Mouse (Mus musculus): ENCODE measurements around the gene Gm20431. TPM values are rescaled to one million over a fixed set of nuclear protein-coding genes. Genes with fewer than 3 reads are reported as not detected.

Gm20431 gene
- polyA plus RNA-seq, 1 experiment from 2014 or later, result 6.1 TPM

- H3K36me3 ChIP-seq (ENCODE audit: control insufficient read depth, insufficient read depth, low read length), result no peaks in the 10 kb centered on the region
- no peak overlapping the region for H3K9ac ChIP-seq (ENCODE audit: low read depth, low read length)
- H3K9me3 ChIP-seq (ENCODE audit: control insufficient read depth, low read length), result no peaks in the 10 kb centered on the region
- no peak overlapping the region for H3K4me2 ChIP-seq (replicated peaks; ENCODE audit: low read depth, low read length)
- no peak for ATAC-seq (ENCODE audit: low FRiP score, low TSS enrichment)
- 86% methylated on average over 6 of the region's 6 CpGs for WGBS
- H3K27me3 ChIP-seq (ENCODE audit: control insufficient read depth, insufficient read depth, low read length), result no peaks in the 10 kb centered on the region
- peaks cover 8% of the 10 kb centered on the region for H3K4me1 ChIP-seq (ENCODE audit: control insufficient read depth, insufficient read depth, low read length)
- H3K4me3 ChIP-seq (ENCODE audit: low read length), result no peak overlapping the region
- H3K27ac ChIP-seq (ENCODE audit: low read depth, low read length), result no peak overlapping the region
Observed at GRCm38 (mm10) chr2:167570815-167571214, 90.5 kb downstream of the Gm20431 start.

- no peak overlapping the region for H3K4me3 ChIP-seq (ENCODE audit: low read length)
- H3K4me2 ChIP-seq (replicated peaks; ENCODE audit: low read depth, low read length), result no peak overlapping the region
- peak overlapping the region; percentile 42; the same call in 1 of the 2 replicates for H3K27ac ChIP-seq (ENCODE audit: low read depth, low read length)
- no peaks in the 10 kb centered on the region for H3K27me3 ChIP-seq (ENCODE audit: control insufficient read depth, insufficient read depth, low read length)
- peaks cover 13% of the 10 kb centered on the region for H3K4me1 ChIP-seq (ENCODE audit: control insufficient read depth, insufficient read depth, low read length)
- no peak for ATAC-seq (ENCODE audit: low FRiP score, low TSS enrichment)
- WGBS, result 66% methylated on average over 13 of the region's 13 CpGs
- H3K36me3 ChIP-seq (ENCODE audit: control insufficient read depth, insufficient read depth, low read length), result no peaks in the 10 kb centered on the region
- H3K9ac ChIP-seq (ENCODE audit: low read depth, low read length), result no peak overlapping the region
- H3K9me3 ChIP-seq (ENCODE audit: control insufficient read depth, low read length), result no peaks in the 10 kb centered on the region
Observed at GRCm38 (mm10) chr2:167569934-167570651, 91.2 kb downstream of the Gm20431 start.

GRCm38 (mm10) chr2:167568112-167568511 is 93.2 kb downstream of the Gm20431 start:
- 72% methylated on average over 9 of the region's 9 CpGs for WGBS

GRCm38 (mm10) chr2:167565682-167566081 is 95.6 kb downstream of the Gm20431 start:
- H3K4me1 ChIP-seq (ENCODE audit: control insufficient read depth, insufficient read depth, low read length), result peaks cover 34% of the 10 kb centered on the region
- no peaks in the 10 kb centered on the region for H3K9me3 ChIP-seq (ENCODE audit: control insufficient read depth, low read length)
- 0 out of 2 replicates have a peak overlapping the region, but pooled peaks have one; percentile 11 for H3K4me3 ChIP-seq (ENCODE audit: low read length)
- H3K9ac ChIP-seq (ENCODE audit: low read depth, low read length), result peak overlapping the region; percentile 44
- no peaks in the 10 kb centered on the region for H3K36me3 ChIP-seq (ENCODE audit: control insufficient read depth, insufficient read depth, low read length)
- H3K27ac ChIP-seq (ENCODE audit: low read depth, low read length), result peak overlapping the region; percentile 84; the same call in 1 of the 2 replicates
- WGBS, result 8% methylated on average over 19 of the region's 19 CpGs
- peak; percentile 63 for ATAC-seq (ENCODE audit: low FRiP score, low TSS enrichment)
- H3K4me2 ChIP-seq (replicated peaks; ENCODE audit: low read depth, low read length), result peak overlapping the region; percentile 24; the same call in 1 of the 2 replicates
- no peaks in the 10 kb centered on the region for H3K27me3 ChIP-seq (ENCODE audit: control insufficient read depth, insufficient read depth, low read length)

More at GRCm38 (mm10) chr2:167568112-167568511, 93.2 kb downstream of the Gm20431 start:
- Histone ChIP-seq H3K9me3 (ENCODE audit: control insufficient read depth, low read length) (no peaks in the 10 kb centered on the region), H3K27ac (ENCODE audit: low read depth, low read length) (no peak overlapping the region), H3K9ac (ENCODE audit: low read depth, low read length) (no peak overlapping the region), H3K36me3 (ENCODE audit: control insufficient read depth, insufficient read depth, low read length) (no peaks in the 10 kb centered on the region), H3K4me2 (replicated peaks; ENCODE audit: low read depth, low read length) (no peak overlapping the region), H3K4me3 (ENCODE audit: low read length) (no peak overlapping the region), H3K27me3 (ENCODE audit: control insufficient read depth, insufficient read depth, low read length) (no peaks in the 10 kb centered on the region), H3K4me1 (ENCODE audit: control insufficient read depth, insufficient read depth, low read length) (peaks cover 28% of the 10 kb centered on the region)
- no peak for ATAC-seq (ENCODE audit: low FRiP score, low TSS enrichment)

- H3K27ac ChIP-seq (ENCODE audit: low read depth, low read length), result peak overlapping the region; percentile 84
- peak overlapping the region; percentile 24; the same call in 1 of the 2 replicates for H3K4me2 ChIP-seq (replicated peaks; ENCODE audit: low read depth, low read length)
- no peaks in the 10 kb centered on the region for H3K27me3 ChIP-seq (ENCODE audit: control insufficient read depth, insufficient read depth, low read length)
- no peaks in the 10 kb centered on the region for H3K36me3 ChIP-seq (ENCODE audit: control insufficient read depth, insufficient read depth, low read length)
- 0 out of 2 replicates have a peak, but pooled peaks have one; percentile 5 for ATAC-seq (ENCODE audit: low FRiP score, low TSS enrichment)
- H3K9ac ChIP-seq (ENCODE audit: low read depth, low read length), result peak overlapping the region; percentile 44
- WGBS, result 43% methylated on average over 3 of the region's 3 CpGs
- H3K9me3 ChIP-seq (ENCODE audit: control insufficient read depth, low read length), result no peaks in the 10 kb centered on the region
- peaks cover 31% of the 10 kb centered on the region for H3K4me1 ChIP-seq (ENCODE audit: control insufficient read depth, insufficient read depth, low read length)
- no peak overlapping the region for H3K4me3 ChIP-seq (ENCODE audit: low read length)
Observed at GRCm38 (mm10) chr2:167565312-167565656, 96.0 kb downstream of the Gm20431 start.

GRCm38 (mm10) chr2:167564551-167565311 is 96.6 kb downstream of the Gm20431 start:
- ATAC-seq (ENCODE audit: low FRiP score, low TSS enrichment), result no peak
- no peaks in the 10 kb centered on the region for H3K27me3 ChIP-seq (ENCODE audit: control insufficient read depth, insufficient read depth, low read length)
- H3K4me2 ChIP-seq (replicated peaks; ENCODE audit: low read depth, low read length), result no peak overlapping the region
- H3K27ac ChIP-seq (ENCODE audit: low read depth, low read length), result peak overlapping the region; percentile 84
- H3K4me1 ChIP-seq (ENCODE audit: control insufficient read depth, insufficient read depth, low read length), result peaks cover 29% of the 10 kb centered on the region
- H3K4me3 ChIP-seq (ENCODE audit: low read length), result no peak overlapping the region
- no peaks in the 10 kb centered on the region for H3K36me3 ChIP-seq (ENCODE audit: control insufficient read depth, insufficient read depth, low read length)
- H3K9ac ChIP-seq (ENCODE audit: low read depth, low read length), result no peak overlapping the region
- WGBS, result 59% methylated on average over 13 of the region's 13 CpGs
- H3K9me3 ChIP-seq (ENCODE audit: control insufficient read depth, low read length), result no peaks in the 10 kb centered on the region

- Histone ChIP-seq H3K4me1 (ENCODE audit: control insufficient read depth, insufficient read depth, low read length) (peaks cover 35% of the 10 kb centered on the region), H3K27me3 (ENCODE audit: control insufficient read depth, insufficient read depth, low read length) (no peaks in the 10 kb centered on the region), H3K36me3 (ENCODE audit: control insufficient read depth, insufficient read depth, low read length) (no peaks in the 10 kb centered on the region), H3K9me3 (ENCODE audit: control insufficient read depth, low read length) (no peaks in the 10 kb centered on the region), H3K9ac (ENCODE audit: low read depth, low read length) (no peak overlapping the region), H3K27ac (ENCODE audit: low read depth, low read length) (peak overlapping the region; percentile 42; the same call in 1 of the 2 replicates), H3K4me2 (replicated peaks; ENCODE audit: low read depth, low read length) (no peak overlapping the region), H3K4me3 (ENCODE audit: low read length) (no peak overlapping the region)
- peak; percentile 44; the same call in 1 of the 2 replicates for ATAC-seq (ENCODE audit: low FRiP score, low TSS enrichment)
- WGBS, result 22% methylated on average over 12 of the region's 12 CpGs
Observed at GRCm38 (mm10) chr2:167563703-167564102, 97.6 kb downstream of the Gm20431 start.

GRCm38 (mm10) chr2:167563035-167563434 is 98.3 kb downstream of the Gm20431 start:
- 72% methylated on average over 5 of the region's 5 CpGs for WGBS

GRCm38 (mm10) chr2:167562101-167562500 is 99.2 kb downstream of the Gm20431 start:
- H3K4me3 ChIP-seq (ENCODE audit: low read length), result no peak overlapping the region
- H3K9me3 ChIP-seq (ENCODE audit: control insufficient read depth, low read length), result no peaks in the 10 kb centered on the region
- H3K27ac ChIP-seq (ENCODE audit: low read depth, low read length), result no peak overlapping the region
- no peaks in the 10 kb centered on the region for H3K27me3 ChIP-seq (ENCODE audit: control insufficient read depth, insufficient read depth, low read length)
- H3K4me1 ChIP-seq (ENCODE audit: control insufficient read depth, insufficient read depth, low read length), result peaks cover 35% of the 10 kb centered on the region
- 41% methylated on average over 8 of the region's 8 CpGs for WGBS
- no peak overlapping the region for H3K4me2 ChIP-seq (replicated peaks; ENCODE audit: low read depth, low read length)
- no peak for ATAC-seq (ENCODE audit: low FRiP score, low TSS enrichment)
- no peak overlapping the region; the same call in 1 of the 2 replicates for H3K9ac ChIP-seq (ENCODE audit: low read depth, low read length)
- no peaks in the 10 kb centered on the region for H3K36me3 ChIP-seq (ENCODE audit: control insufficient read depth, insufficient read depth, low read length)

More at GRCm38 (mm10) chr2:167563035-167563434, 98.3 kb downstream of the Gm20431 start:
- no peak for ATAC-seq (ENCODE audit: low FRiP score, low TSS enrichment)
- Histone ChIP-seq H3K4me3 (ENCODE audit: low read length) (no peak overlapping the region), H3K4me1 (ENCODE audit: control insufficient read depth, insufficient read depth, low read length) (peaks cover 35% of the 10 kb centered on the region), H3K9ac (ENCODE audit: low read depth, low read length) (no peak overlapping the region), H3K27ac (ENCODE audit: low read depth, low read length) (no peak overlapping the region), H3K4me2 (replicated peaks; ENCODE audit: low read depth, low read length) (no peak overlapping the region), H3K27me3 (ENCODE audit: control insufficient read depth, insufficient read depth, low read length) (no peaks in the 10 kb centered on the region), H3K9me3 (ENCODE audit: control insufficient read depth, low read length) (no peaks in the 10 kb centered on the region), H3K36me3 (ENCODE audit: control insufficient read depth, insufficient read depth, low read length) (no peaks in the 10 kb centered on the region)

Data from kidney, embryonic 14.5 days (tissue).